Mouse (Mus musculus) olfactory bulb, adult 2 months (tissue): ENCODE results near the gene Ahcyl1.

ENCODE experiments used
- CTCF ChIP-seq: fragments of 200-500 bp; IDR thresholded peaks from 2 replicates; pipeline ENCODE4 v1.5.1; 2012; ENCODE audit warnings: low read depth, mild to moderate bottlenecking, low read length, moderate library complexity; ENCODE audit not compliant: insufficient read depth
- POLR2A ChIP-seq: fragments of 200-500 bp; IDR thresholded peaks from 2 replicates; pipeline ENCODE4 v1.6.1; 2012; ENCODE audit warnings: mild to moderate bottlenecking, low read depth, low read length, moderate library complexity; ENCODE audit not compliant: insufficient read depth

GRCm38 (mm10) chr3:107709156-107709555 is 12.8 kb upstream of the Ahcyl1 start:
- TF ChIP-seq CTCF (no peak), POLR2A (no peak)
